In the genomic region with DNA sequence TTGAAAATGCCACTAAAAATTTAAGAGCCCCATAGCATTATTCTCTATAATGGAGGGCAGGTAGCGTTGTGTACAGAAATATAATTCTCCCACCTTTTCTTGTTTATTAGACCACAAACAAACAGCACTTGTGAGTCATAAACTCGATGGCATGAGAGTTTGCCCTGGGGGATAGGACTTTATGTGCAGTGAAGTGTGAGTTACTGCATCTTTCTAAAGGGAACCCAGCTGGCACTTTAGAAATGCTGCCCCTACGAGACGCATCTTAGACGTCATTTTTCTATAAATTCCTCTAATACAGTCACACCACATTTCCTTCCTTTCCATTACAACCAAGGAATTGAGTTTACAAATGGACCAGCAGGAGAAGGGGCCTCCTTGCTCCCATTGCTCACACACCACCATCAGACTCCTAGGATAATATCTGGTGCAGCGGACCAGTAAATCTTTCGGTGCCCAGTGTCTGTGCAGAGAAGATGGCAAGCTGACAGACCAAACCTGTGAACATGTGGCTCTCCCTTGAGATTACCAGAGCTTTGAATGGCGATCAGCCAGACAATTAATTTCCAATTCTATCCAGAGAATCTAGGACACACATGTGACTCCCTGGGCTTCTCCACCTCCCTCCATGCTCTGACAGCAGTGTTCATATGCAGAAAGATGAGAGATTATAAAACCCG, we compare ENCODE assay signal across 14 mouse cellular contexts.
DNase-seq lines count a peak whose midpoint lies in the region; ATAC-seq lines count a peak whose summit lies in the region.
"Had no signal": no experiment of that assay in that cellular context is flagged by ENCODE, and none has a peak within 500 bp of the region (broad histone marks: within the 10 kb centered on the region; RNA-seq: fewer than 3 reads in every experiment).

No protein-coding gene starts in this region.

- no peak overlapping the region for H3K27ac ChIP-seq in neural tube, embryonic 11.5 days (ENCODE audit: low read depth, low read length)
- 0 out of 2 replicates have a peak overlapping the region, but pooled peaks have one; percentile 32 for H3K27ac ChIP-seq in midbrain, embryonic 14.5 days (replicated peaks; ENCODE audit: low read depth, low read length)
- H3K27ac ChIP-seq: embryonic facial prominence, embryonic 13.5 days; limb, embryonic 13.5 days had no signal

- 78% methylated on average over 9 of the region's 9 CpGs for WGBS in neural tube, embryonic 11.5 days
- 44% methylated on average over 9 of the region's 9 CpGs for whole genome bisulfite sequencing in midbrain, embryonic 14.5 days

- ATAC-seq in neural tube, embryonic 11.5 days (ENCODE audit: insufficient read depth, low FRiP score, low TSS enrichment) = peak; percentile 65
- ATAC-seq in midbrain, embryonic 14.5 days (ENCODE audit: low FRiP score, low TSS enrichment) = no peak
- ATAC-seq in erythroblast, adult 5-6 weeks (replicated peaks; ENCODE audit: low FRiP score, poor library complexity, severe bottlenecking) = no peak
- ATAC-seq: intestine, postnatal 0 days had no signal

- no peaks in the 10 kb centered on the region for H3K27me3 ChIP-seq in neural tube, embryonic 11.5 days (ENCODE audit: control insufficient read depth, insufficient read depth, low read length)
- no peaks in the 10 kb centered on the region for H3K27me3 ChIP-seq in midbrain, embryonic 14.5 days (ENCODE audit: control insufficient read depth, insufficient read depth, low read length)
- H3K27me3 ChIP-seq: embryonic facial prominence, embryonic 13.5 days; limb, embryonic 13.5 days had no signal

- no peaks in the 10 kb centered on the region; the same call in 1 of the 2 replicates for H3K4me1 ChIP-seq in neural tube, embryonic 11.5 days (ENCODE audit: control insufficient read depth, insufficient read depth, low read length)
- H3K4me1 ChIP-seq in midbrain, embryonic 14.5 days (ENCODE audit: control insufficient read depth, insufficient read depth, low read length) = peaks cover 31% of the 10 kb centered on the region; the same call in 1 of the 2 replicates

- no peaks in the 10 kb centered on the region for H3K9me3 ChIP-seq in neural tube, embryonic 11.5 days (ENCODE audit: control insufficient read depth, low read length)
- H3K9me3 ChIP-seq in midbrain, embryonic 14.5 days (ENCODE audit: control insufficient read depth, low read length) = no peaks in the 10 kb centered on the region
- H3K9me3 ChIP-seq: embryonic facial prominence, embryonic 13.5 days; limb, embryonic 13.5 days had no signal

- H3K4me3 ChIP-seq in neural tube, embryonic 11.5 days (ENCODE audit: low read depth, low read length) = no peak overlapping the region
- no peak overlapping the region for H3K4me3 ChIP-seq in midbrain, embryonic 14.5 days (replicated peaks; ENCODE audit: low read depth, low read length)
- H3K4me3 ChIP-seq: embryonic facial prominence, embryonic 13.5 days; limb, embryonic 13.5 days had no signal

- H3K4me2 ChIP-seq in neural tube, embryonic 11.5 days (ENCODE audit: low read depth) = no peak overlapping the region
- H3K4me2 ChIP-seq in midbrain, embryonic 14.5 days (ENCODE audit: low read length) = no peak overlapping the region
- H3K4me2 ChIP-seq: embryonic facial prominence, embryonic 13.5 days; limb, embryonic 13.5 days; lung, embryonic 14.5 days had no signal

- peak; percentile 78 for DNase-seq in cerebellum, adult 9-10 months
- DNase-seq in cerebellum, adult 11-12 months = no peak
- no peak for DNase-seq in neural tube, embryonic 11.5 days (ENCODE audit: low spot score)
- no peak for DNase-seq in neural tube, embryonic 10.5 days (ENCODE audit: extremely low spot score, low spot score)
- peak; percentile 60 for DNase-seq in midbrain, embryonic 14.5 days
- DNase-seq in lung, postnatal 4 days = no peak
- DNase-seq in liver = no peak
- DNase-seq: gastrocnemius, postnatal 10 days; lung, embryonic 14.5 days had no signal

- no peak overlapping the region for H3K9ac ChIP-seq in neural tube, embryonic 11.5 days (ENCODE audit: low read length)
- no peak overlapping the region for H3K9ac ChIP-seq in midbrain, embryonic 14.5 days (replicated peaks; ENCODE audit: low read length)
- H3K9ac ChIP-seq: embryonic facial prominence, embryonic 13.5 days; limb, embryonic 13.5 days; lung, embryonic 14.5 days had no signal

- no peaks in the 10 kb centered on the region for H3K36me3 ChIP-seq in neural tube, embryonic 11.5 days (ENCODE audit: control insufficient read depth, insufficient read depth, low read length)
- peaks cover 13% of the 10 kb centered on the region for H3K36me3 ChIP-seq in midbrain, embryonic 14.5 days (ENCODE audit: control insufficient read depth, insufficient read depth, low read length)
- H3K36me3 ChIP-seq: G1E had no signal

Comparison
In these comparisons a context has a peak if more than half of its experiments do, and no peak if none do; other contexts are left out.
1. DNase-seq: peak in cerebellum, adult 9-10 months (single experiment) and midbrain, embryonic 14.5 days (single experiment); none in cerebellum, adult 11-12 months (single experiment), neural tube, embryonic 11.5 days (single experiment), neural tube, embryonic 10.5 days (single experiment), lung, postnatal 4 days (0 of 2) and liver (single experiment).